Mouse (Mus musculus): ENCODE measurements around the gene 9030025P20Rik.
A peak's percentile ranks its signal among the peaks of the same experiment; 100 is the strongest.
"Not testable (repeated sequence)": the region's sequence is repeated elsewhere in the genome, so short reads cannot be mapped to it uniquely, and the experiment has no call there.

9030025P20Rik gene

DNA sequence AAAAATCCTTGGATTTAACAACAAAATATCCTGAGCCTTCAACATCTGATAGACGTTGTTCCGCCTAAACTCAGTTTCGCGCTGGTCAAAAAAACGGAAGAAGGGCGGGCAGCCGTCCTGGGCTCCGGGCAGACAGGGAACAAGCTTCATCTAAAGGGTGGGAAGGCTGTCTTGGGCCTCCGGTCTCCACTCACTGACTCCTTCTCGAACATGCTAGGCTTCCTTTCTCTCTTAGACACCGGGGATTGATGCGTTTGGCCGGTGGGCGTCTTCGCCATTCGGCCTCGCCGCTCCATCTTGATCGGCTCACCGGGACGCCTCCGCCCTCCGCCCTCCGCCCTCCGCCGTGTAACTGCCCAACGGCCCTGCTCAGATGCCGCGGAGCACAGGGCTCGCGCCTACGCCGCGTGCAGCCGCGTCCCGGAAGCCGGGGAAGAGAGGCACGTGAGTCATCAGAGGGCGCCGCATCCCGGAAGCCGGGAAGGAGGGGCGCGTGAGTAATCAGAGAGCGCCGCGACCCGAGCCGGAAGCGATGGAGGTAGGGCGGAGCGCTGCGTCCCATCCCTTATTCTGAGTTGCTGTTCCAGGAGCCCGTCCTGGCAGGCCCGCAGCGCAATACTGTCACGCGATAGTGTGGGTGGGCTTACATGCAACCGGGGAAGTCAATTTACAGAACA, at the start of gene 9030025P20Rik, which contains the start of gene Gm3417:
9030025P20Rik (plus strand) TSS at position 107 of the 677 bp plus-strand sequence.
Gm3417 (minus strand) TSS at position 429 of the 677 bp plus-strand sequence.
- not testable (repeated sequence) for DNase-seq (ENCODE audit: low spot score in 2 of 2)

DNA sequence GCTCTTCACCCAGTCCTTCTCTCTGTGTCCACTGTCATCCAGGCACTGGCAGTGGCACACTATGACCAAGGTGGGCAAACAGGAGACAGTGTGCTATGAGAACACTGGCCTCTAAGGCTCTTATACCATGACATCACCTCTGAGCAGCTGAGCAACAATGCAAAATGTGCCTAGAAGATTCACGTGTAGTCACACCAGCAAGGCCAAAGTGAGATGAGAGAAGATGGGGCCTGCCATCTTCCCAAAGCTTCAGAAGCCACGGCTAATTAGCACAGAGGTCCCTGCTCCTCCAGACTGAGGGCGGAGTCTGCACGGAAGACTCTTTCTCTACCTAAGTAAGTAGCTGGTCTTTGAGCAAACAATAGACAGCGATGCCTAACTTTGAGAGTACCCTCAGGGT, 49.6 kb upstream of the 9030025P20Rik start:
- no peak for DNase-seq (ENCODE audit: low spot score in 2 of 2)

DNA sequence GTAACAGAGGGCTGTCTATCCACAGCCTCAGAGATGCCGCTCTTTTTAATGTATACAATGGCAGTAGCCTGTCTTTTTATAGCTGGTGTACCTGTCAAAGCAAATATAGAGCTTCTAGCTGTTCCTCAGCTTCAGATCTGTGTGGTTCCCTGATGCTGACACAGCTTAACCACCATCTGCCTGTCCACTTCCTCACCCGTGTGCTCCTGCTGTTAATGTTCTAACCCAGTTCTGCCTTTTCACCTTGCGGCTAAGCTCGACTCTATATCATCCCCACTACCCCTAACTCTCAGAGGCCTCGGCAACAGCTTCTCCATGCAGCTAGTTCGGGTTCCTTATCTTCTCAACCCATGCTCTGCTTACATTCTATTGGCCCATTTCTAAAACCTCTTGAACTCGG, 47.6 kb upstream of the 9030025P20Rik start:
- DNase-seq (ENCODE audit: low spot score in 2 of 2), result no peak

DNA sequence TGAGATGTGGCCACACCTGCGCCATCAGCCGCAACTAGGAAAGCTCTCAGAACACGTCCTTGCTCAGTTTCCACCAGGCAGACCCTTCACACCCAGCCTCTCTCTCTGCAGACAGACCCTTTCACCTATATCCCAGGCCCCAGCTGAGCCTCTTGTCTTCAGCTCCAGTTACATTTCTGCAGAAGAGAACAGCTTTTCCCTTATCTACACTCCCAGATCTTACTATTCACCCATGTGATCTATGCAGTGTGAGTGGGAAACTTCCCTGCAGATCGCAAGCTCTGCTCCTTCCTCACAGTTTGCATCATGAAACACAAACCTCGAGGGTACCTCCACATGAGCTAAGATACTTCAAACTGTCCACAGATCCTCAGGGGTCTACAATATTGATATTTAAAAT, 46.8 kb upstream of the 9030025P20Rik start:
- no peak for DNase-seq (ENCODE audit: low spot score in 2 of 2)

DNA sequence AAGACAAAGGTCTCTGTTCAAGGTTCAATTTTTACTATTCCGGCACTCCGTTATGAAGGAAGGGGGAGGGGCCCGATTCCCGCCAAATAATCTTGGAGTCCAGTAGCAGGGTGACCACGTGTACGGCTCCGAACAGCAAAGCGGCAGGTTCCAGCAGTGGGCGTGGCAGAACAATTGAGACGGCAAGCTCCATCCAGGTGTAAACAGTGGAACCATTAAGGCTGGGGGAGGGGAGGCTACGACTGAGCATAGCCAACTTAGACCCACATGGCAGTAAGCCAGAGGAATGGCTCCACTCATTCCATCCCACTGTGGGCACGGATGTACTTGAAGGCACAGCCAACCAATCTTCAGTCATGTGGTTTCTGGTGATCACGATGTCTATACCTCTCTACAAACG, 43.0 kb upstream of the 9030025P20Rik start:
- not testable (repeated sequence) for DNase-seq (ENCODE audit: low spot score in 2 of 2)

DNA sequence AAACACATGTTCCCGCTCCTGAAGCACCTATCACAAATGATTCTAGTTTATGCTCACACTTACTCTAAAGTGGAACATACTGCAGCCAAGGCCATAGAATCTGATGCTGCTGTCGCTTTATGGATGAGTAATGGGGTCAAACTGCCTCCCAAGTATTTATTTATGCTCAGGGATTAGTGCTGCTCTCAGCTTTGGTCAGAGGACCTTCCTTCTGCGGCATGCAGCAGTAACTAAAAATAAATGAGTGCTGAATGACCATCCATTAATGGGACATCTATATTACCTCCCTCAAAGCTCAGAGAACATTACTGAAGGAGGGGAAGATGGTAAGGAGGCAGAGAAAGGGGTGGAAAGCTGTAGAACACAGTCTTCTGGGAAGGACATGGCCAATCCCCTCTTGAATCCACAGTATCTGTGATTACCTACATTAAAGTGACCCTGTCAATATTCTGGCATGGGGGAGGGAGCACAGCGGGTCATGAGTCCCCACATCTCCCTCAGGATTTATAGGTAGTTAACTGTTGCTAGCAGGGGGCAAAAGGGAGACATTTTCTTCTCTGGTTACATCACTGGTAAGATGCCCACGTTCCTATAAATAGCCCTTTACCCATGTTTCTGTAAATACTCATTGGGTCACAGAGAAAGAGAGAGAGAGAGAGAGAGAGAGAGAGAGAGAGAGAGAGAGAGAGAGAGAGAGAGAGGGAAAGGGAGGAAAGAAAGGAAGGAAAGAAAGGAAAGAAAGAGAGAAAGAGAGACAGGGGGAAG, 42.2 kb upstream of the 9030025P20Rik start:
- DNase-seq (ENCODE audit: low spot score in 2 of 2), result no peak

DNA sequence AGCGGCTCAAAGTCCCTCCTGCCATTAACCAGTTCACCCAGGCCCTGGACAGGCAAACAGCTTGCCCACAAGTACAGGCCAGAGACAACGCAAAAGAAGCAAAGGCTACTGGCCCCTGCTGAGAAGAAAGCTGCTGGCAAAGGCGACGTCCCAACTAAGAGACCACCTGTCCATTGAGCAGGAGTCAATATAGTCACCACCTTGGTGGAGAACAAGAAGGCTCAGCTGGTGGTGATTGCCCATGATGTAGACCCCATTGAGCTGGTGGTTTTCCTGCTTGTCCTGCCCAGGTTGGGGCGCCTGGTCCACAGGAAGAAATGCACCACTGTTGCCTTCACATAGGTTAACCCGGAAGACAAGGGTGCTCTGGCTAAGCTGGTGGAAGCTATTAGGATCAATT, 36.1 kb upstream of the 9030025P20Rik start:
- DNase-seq (ENCODE audit: low spot score in 2 of 2), result not testable (repeated sequence)

DNA sequence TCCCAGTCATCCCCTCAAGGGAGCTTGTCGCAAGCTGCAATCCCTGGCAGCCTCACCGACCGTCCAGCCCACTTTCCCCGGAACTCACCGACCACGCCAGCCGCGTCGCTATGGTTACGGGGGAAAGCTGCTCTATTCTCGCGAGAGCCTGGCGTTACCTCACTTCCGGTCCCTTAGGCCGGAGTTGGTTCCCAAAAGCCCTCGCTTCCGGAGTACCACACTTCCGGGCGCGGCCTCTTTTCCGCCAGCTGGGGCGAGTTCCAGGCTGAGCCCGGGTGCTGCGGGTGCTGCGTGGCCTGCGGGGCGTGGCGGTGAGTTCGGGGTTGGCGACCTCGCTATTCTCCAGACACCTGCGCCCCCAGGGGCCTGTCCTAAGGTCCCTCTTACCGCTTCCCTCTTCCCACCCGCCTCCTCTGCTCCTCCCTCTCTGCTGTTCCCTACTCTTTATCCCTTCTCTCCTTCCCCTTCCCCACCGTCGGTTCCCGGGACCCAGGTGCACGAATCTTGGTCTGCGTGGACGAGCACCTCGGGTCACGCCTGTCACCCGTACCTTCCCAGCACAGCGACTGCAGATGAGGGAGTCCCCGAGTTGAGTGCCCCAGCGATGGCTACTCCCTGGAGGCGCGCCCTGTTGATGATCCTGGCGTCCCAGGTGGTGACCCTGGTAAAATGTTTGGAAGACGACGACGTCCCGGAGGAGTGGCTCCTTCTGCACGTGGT, 35.1 kb upstream of the 9030025P20Rik start, which contains the start of the genes Wdr27 and 1600012H06Rik:
Wdr27 (minus strand) TSS at position 150 of the 720 bp plus-strand sequence.
1600012H06Rik (plus strand) TSS at position 176 of the 720 bp plus-strand sequence.
- DNase-seq (ENCODE audit: low spot score in 2 of 2), result peak; percentile 96 to 98

DNA sequence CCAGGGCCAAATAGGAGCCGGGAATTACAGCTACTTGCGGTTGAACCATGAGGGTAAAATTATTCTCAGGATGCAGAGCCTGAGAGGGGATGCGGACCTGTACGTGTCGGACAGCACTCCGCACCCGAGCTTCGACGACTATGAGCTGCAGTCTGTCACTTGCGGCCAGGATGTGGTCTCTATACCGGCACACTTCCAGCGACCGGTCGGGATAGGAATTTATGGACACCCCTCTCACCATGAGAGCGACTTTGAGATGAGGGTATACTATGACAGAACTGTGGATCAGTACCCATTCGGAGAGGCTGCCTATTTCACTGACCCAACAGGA, 34.6 kb upstream of the 9030025P20Rik start:
- DNase-seq (ENCODE audit: low spot score in 2 of 2), result no peak

DNA sequence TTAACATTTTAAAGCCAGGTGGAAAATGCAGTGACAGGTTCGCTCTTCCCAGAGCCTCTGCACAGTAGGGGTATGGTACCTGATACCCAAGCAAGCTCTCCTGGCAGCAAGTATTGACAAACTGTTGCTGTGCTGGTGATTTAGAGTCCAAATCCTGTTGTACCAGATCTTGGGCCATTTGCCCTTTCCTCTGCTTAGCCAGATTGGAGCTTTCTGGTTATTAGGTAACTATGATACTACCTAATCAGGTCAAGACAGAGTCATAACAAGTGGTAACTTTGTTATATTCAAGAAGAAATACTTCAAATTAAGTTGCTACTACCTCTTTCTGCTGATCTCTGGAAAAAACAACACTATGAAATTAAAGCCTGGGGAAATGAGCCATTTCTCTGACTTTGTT, 33.7 kb upstream of the 9030025P20Rik start:
- no peak for DNase-seq (ENCODE audit: low spot score in 2 of 2)

DNA sequence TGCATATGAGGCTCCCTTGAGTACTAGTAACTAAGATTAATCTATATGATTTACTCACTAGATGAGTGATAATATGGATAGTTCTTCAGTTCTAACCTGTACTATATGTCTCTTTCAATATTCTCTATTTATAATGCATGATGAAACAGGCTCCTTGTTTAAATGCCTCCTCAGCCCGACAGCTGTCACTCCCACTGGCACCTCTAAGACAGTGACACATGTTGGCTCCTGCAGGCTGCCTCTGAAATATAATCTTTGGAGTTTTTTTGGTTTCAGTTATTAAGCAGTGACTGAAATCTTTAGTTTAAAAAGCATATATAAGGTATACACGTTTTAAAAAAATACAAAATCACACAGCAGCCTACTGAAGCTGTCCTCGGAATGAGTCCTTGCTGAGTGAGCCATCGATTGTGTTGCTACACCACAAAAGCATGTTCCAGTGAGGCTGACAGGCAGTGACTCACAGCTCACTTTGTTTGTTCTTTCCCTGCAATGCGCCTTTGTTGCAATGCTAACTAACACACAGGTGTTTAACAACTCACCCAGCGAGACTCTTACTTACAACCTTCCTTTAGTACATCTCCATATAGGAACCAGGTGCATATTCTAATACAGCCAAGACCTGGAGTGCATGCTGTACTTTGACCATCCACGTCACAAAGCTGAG, 29.0 kb upstream of the 9030025P20Rik start:
- no peak for DNase-seq (ENCODE audit: low spot score in 2 of 2)

DNA sequence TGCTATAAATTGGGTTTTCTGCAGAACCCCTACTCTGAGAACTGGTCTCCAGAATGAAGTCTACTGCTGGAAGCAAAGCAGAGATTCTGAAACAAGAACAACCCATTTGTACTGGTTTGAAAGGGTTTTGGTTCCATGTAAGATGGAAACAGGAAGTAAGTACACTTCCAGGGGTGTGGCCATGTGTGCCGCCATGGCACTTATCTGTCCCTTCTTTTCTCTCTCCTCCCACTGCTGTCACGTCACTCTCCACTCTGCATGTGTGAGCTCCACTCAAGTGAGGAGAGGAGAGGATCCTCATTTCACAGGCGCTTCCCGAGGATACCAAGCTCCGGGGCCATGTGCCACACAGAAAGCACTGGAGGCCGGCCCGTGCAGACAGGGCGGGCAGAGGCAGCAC, 24.8 kb upstream of the 9030025P20Rik start:
- DNase-seq (ENCODE audit: low spot score in 2 of 2), result no peak

DNA sequence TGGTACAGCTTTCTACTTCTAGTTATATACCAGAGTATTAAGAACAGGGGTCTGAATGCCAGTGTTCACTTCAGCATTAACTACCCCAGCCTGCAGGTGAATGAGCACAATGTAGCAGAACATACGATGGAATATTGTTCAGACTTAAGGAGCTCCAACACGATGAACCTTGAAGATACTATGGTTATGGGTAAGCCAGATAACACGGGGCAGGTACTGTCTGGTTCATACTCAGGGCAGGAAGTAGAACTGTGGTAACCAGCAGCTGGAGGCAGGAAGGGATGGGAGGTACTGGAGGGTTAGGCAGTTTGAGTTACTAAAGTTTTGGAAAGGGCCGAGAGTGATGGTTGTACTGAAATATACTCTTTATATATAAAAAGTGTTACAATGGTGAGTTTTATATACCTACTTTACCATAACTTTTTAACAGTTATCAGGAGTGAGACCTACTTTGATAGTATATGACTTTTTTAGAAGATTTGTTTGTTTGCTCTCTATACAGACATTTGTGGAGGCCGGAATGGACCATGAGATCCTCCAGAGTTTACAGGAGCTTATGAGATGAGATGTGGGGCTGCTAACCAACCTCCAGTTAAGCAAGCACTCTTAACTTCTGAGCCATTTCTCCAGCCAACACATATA, 19.5 kb upstream of the 9030025P20Rik start:
- DNase-seq (ENCODE audit: low spot score in 2 of 2), result no peak

DNA sequence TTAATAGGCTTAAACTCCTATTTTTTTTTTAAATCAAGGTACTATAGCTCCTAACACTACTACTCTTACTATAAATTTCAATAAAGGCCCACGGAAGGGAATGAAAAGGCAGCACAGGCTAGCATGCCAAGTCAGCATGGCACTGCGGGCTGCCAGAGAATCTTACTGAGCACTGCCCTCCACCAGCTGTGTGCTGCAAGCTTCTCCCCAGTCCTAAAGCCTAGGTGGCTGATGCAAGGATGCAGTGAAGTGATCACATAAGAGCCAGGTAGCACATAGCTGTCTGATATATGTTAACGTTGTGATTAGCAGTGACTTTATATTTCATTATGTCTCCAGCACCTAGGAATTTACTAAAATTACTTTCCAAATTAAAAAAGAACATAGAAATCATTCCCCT, 18.3 kb upstream of the 9030025P20Rik start:
- peak in 1 of 2 experiments; percentile 65 for DNase-seq (ENCODE audit: low spot score in 2 of 2)

DNA sequence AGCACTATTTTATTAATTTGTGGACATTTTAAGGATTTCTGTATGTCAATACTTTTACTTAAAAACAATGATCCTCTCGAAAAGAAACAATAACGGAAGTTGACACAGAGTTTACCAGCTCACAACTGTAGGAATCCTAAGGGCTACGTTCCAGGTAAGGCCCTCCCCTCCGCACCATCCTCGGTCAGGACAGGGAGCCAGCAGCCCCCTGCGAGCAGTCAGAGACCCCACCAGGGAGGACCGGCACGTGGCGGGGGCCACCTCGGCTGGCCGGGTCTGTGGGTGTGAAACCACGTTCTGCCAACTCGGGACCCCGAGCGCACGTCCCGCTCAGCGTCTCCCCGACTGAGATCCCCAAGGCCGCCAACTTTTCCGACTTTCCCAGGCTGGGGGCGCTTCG, 17.7 kb upstream of the 9030025P20Rik start:
- peak; percentile 40 to 76 for DNase-seq (ENCODE audit: low spot score in 2 of 2)

DNA sequence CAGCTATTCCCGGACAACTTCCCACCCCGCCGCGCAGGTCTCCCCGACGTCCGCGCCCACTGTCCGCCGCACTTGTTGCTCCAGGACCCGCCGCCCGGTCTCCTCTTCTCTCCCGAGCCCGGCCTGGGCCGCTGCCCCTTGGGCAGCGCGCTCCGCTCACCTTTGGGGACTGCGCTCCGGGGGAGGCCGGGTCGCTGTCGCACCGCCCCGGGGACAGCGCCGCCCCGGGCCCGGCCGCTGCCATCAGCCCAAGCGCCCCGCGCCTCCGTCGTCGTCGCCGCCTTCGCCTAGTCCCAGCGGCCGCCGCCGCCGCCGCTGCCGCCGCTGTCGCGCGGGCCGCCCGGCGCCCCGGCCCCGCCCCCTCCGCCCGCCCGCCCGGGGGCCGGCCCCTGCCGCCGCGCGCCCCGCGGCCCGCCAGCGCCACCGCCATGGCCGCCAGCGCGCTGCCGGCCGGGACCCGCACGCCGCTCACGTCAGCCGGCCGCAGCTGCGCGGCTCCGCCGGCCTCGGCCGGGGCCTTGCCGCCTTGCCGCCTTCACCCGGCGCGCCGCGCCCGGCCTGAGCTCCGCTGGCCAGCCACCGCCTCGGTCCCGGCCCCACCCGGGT, 17.2 kb upstream of the 9030025P20Rik start, which contains the start of gene Phf10:
Phf10 (minus strand) TSS at position 323 of the 606 bp plus-strand sequence.
- DNase-seq (ENCODE audit: low spot score in 2 of 2), result peak; percentile 41 to 79

DNA sequence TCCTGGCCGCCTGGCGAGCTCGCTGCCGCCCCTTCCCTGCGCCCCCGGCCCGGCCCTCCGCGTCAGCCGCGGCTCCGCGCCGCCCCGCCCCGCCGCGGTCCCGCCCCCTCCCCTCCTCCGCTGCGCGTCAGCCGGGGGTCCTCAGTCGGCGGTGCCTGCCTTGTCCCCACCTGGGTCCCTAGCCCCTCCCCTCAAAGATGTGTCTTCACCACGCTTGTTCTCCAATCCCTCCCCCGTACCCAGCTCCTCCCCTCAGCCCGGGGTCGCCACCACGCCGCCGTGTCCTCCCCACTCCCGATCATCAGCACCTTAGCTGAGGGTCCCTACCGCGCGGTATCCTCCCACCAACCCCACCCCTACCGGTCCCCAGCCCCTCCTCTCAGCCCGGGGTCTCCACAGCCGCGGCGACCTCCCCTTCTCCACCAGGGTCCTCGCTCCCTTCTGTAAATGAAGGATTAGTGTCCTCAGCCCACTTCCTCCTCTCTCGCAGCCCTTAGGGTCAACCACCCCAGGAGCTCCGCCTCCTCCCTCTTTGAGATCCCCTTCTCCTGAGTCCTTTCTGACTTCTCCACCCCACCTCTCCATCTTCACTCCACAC, 16.6 kb upstream of the 9030025P20Rik start:
- DNase-seq (ENCODE audit: low spot score in 2 of 2), result not testable (repeated sequence)

DNA sequence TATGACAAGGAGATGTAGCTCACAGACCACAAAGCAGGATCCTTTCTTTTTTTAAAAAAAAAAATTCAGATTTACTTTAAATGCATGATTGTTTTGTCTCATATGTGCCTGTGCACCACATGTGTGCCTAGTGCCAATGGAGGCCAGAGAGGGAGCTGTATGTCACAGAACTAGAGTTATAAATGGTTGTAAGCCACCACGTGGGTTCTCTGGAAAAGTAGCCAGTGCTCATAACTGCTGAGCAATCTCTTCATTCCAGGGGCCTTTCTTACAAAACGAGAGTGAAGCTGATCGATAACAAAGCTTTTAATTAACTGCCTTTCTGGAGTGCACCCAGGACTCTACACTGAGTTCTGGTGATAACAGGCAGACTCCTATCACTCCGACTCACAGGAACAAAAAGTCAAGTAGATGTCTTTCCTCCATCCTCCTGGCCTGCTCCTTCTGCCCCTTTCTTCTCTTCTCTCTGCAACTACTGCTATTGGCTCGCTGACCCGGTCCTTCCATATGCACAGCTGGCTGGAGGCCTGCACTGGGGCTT, 9.8 kb upstream of the 9030025P20Rik start:
- not testable (repeated sequence) for DNase-seq (ENCODE audit: low spot score in 2 of 2)

DNA sequence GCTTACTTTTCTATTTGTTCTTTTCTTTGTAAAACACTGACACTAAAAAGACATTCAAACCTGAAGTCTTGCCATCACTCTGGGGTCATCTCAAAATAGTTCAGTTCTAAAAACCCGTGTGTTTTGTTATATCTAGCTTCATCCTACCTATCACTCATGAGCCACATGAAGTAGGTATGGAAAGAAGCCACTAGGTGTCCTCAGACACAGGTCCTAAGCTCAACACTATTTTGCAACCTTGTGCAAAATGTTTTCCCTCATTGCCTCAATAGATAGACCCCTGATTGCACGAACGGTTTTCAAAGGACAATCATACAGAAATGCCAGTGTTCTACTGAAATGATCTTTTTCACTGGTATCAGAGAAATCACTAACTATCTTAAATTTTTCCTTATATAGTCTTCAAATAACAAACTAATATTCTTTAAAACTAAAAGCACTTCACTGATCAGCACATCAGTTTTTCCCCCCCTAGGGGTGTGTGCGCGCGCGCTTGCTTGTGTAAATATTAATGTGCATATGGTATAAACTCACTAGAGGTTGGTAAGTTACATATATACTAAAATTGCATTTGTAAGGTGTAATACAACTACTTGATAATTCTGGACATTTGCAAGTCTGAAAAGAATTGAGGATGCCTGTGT, 428 bp upstream of the 9030025P20Rik start:
- DNase-seq (ENCODE audit: low spot score in 2 of 2), result not testable (repeated sequence)
